Mouse (Mus musculus): Measurements from ENCODE around the gene Vps8. TPM values are rescaled to one million over a fixed set of nuclear protein-coding genes. Genes with fewer than 3 reads are reported as not detected.

Vps8 gene
- total and polyA plus RNA-seq, 3 experiments, result 26.2 to 50.1 (median 30.3) TPM

DNA sequence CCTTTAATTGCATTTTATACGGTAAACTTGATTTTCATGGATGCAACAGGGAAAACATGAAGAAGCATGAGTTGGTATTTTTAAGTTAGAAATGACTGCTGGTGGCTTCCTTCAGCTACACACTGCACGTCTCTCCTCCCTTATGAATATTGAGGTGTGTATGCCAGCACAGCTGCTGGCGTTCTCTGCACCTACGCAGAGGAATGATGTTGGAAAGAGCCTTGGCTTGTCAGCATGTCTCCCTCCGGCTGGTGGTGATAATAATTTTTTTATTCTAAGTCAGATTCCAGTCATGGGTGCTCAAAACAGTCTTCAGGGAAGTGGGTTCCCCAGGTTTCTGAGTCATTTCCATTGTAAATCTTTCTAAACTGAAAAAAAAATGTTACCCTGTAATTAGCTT is 25.5 kb downstream of the Vps8 start:
- H3K9me3 ChIP-seq (replicated peaks), result no peaks in the 10 kb centered on the region
- no peak for ATAC-seq (ENCODE audit: extremely low read depth, insufficient number of reproducible peaks, low FRiP score, poor library complexity, severe bottlenecking)
- TF ChIP-seq GATA2 (IDR thresholded peaks at IDR 0.05; ENCODE audit: borderline replicate concordance, low read depth, low read length), result no peak
- TF ChIP-seq GATA1 (IDR thresholded peaks at IDR 0.05; ENCODE audit: borderline replicate concordance, low read length), result no peak
- TF ChIP-seq TAL1 (conservative IDR thresholded peaks at IDR 0.05; ENCODE audit: low read depth, low read length), result no peak
- no peaks in the 10 kb centered on the region for H3K27me3 ChIP-seq (ENCODE audit: insufficient read depth, low read length)
- H3K4me1 ChIP-seq (ENCODE audit: insufficient read depth, low read depth, low read length), result no peaks in the 10 kb centered on the region; the same call in 1 of the 2 replicates
- peaks cover 72% of the 10 kb centered on the region for H3K36me3 ChIP-seq (replicated peaks)
- no peak overlapping the region for H3K4me3 ChIP-seq (ENCODE audit: low read depth, low read length)
- no peak for DNase-seq (ENCODE audit: low spot score)

DNA sequence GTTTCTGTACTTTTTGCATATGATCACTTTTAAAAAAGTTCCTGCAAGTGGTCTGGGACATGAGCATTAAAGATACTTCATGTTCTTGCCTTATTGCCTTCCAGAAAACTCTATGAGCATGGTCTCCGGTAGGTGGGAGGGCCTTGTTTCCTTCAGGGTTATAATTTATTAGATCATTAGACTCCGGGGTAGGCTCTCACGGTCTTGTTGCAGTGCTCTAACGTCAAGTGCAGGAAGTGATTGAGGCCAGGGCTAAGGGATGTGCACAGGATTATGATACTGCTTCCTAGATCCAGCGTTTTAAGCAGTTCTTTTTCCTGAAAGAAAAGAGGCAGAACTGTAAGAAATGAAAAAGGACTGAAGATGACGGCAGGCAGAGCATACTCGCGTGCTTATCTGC is 27.0 kb downstream of the Vps8 start:
- Histone ChIP-seq H3K9me3 (replicated peaks) (no peaks in the 10 kb centered on the region), H3K27me3 (ENCODE audit: insufficient read depth, low read length) (no peaks in the 10 kb centered on the region), H3K4me1 (ENCODE audit: insufficient read depth, low read depth, low read length) (no peaks in the 10 kb centered on the region; the same call in 1 of the 2 replicates)

DNA sequence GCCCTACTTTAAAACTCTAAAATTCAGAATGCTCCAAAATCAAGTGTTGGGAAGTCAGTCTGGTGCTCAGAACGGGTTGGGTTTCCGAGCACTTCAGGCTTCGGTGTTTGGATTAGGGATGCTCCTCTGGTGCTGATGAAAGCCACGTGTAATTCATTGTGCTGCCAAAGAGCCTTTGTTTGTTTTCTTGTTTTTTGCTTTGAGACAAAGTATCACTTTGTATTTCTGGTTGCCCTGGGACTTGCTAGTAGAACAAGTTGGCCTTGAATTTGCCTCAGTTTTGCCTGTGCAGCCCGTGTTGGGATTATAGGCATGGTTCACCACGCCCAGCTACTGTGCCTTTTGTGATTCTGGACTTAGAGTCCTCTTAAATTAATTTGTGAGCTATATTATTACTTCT is 29.7 kb downstream of the Vps8 start:
- TF ChIP-seq POLR2AphosphoS5 (IDR thresholded peaks at IDR 0.05; ENCODE audit: insufficient replicate concordance, low read depth, low read length) (no peak), GATA1 (IDR thresholded peaks at IDR 0.05; ENCODE audit: borderline replicate concordance, low read length) (no peak), TAL1 (conservative IDR thresholded peaks at IDR 0.05; ENCODE audit: low read depth, low read length) (no peak), CTCF (IDR thresholded peaks at IDR 0.05; ENCODE audit: low read depth, low read length) (no peak), GATA2 (IDR thresholded peaks at IDR 0.05; ENCODE audit: borderline replicate concordance, low read depth, low read length) (no peak)
- no peak for DNase-seq (ENCODE audit: low spot score)
- Histone ChIP-seq H3K27me3 (ENCODE audit: insufficient read depth, low read length) (no peaks in the 10 kb centered on the region), H3K4me3 (ENCODE audit: low read depth, low read length) (no peak overlapping the region), H3K9me3 (replicated peaks) (no peaks in the 10 kb centered on the region), H3K36me3 (replicated peaks) (peaks cover 67% of the 10 kb centered on the region), H3K4me1 (ENCODE audit: insufficient read depth, low read depth, low read length) (no peaks in the 10 kb centered on the region; the same call in 1 of the 2 replicates)
- no peak for ATAC-seq (ENCODE audit: extremely low read depth, insufficient number of reproducible peaks, low FRiP score, poor library complexity, severe bottlenecking)

More for the DNA sequence above, 27.0 kb downstream of the Vps8 start:
- Histone ChIP-seq H3K4me3 (ENCODE audit: low read depth, low read length) (no peak overlapping the region), H3K36me3 (replicated peaks) (peaks cover 66% of the 10 kb centered on the region)
- DNase-seq (ENCODE audit: low spot score), result no peak
- TF ChIP-seq TAL1 (conservative IDR thresholded peaks at IDR 0.05; ENCODE audit: low read depth, low read length), result no peak
- TF ChIP-seq GATA1 (IDR thresholded peaks at IDR 0.05; ENCODE audit: borderline replicate concordance, low read length), result no peak
- TF ChIP-seq GATA2 (IDR thresholded peaks at IDR 0.05; ENCODE audit: borderline replicate concordance, low read depth, low read length), result no peak
- TF ChIP-seq POLR2AphosphoS5 (IDR thresholded peaks at IDR 0.05; ENCODE audit: insufficient replicate concordance, low read depth, low read length), result no peak
- no peak for ATAC-seq (ENCODE audit: extremely low read depth, insufficient number of reproducible peaks, low FRiP score, poor library complexity, severe bottlenecking)

GRCm38 (mm10) chr16:21457639-21458369 is 34.9 kb downstream of the Vps8 start:
- no peak overlapping the region for H3K4me3 ChIP-seq (ENCODE audit: low read depth, low read length)
- DNase-seq (ENCODE audit: low spot score), result no peak
- no peak for ATAC-seq (ENCODE audit: extremely low read depth, insufficient number of reproducible peaks, low FRiP score, poor library complexity, severe bottlenecking)
- TF ChIP-seq GATA2 (IDR thresholded peaks at IDR 0.05; ENCODE audit: borderline replicate concordance, low read depth, low read length), result no peak
- TF ChIP-seq POLR2AphosphoS5 (IDR thresholded peaks at IDR 0.05; ENCODE audit: insufficient replicate concordance, low read depth, low read length), result no peak
- no peak for TF ChIP-seq TAL1 (conservative IDR thresholded peaks at IDR 0.05; ENCODE audit: low read depth, low read length)
- TF ChIP-seq GATA1 (IDR thresholded peaks at IDR 0.05; ENCODE audit: borderline replicate concordance, low read length), result no peak
- TF ChIP-seq CTCF (IDR thresholded peaks at IDR 0.05; ENCODE audit: low read depth, low read length), result no peak
- H3K27me3 ChIP-seq (ENCODE audit: insufficient read depth, low read length), result no peaks in the 10 kb centered on the region
- no peaks in the 10 kb centered on the region for H3K9me3 ChIP-seq (replicated peaks)
- no peaks in the 10 kb centered on the region; the same call in 1 of the 2 replicates for H3K4me1 ChIP-seq (ENCODE audit: insufficient read depth, low read depth, low read length)
- peaks cover 79% of the 10 kb centered on the region for H3K36me3 ChIP-seq (replicated peaks)

GRCm38 (mm10) chr16:21465868-21466267 is 43.0 kb downstream of the Vps8 start:
- H3K4me1 ChIP-seq (ENCODE audit: insufficient read depth, low read depth, low read length), result no peaks in the 10 kb centered on the region
- H3K9me3 ChIP-seq (replicated peaks), result no peaks in the 10 kb centered on the region
- ATAC-seq (ENCODE audit: extremely low read depth, insufficient number of reproducible peaks, low FRiP score, poor library complexity, severe bottlenecking) (no peak), DNase-seq (ENCODE audit: low spot score) (no peak)
- H3K36me3 ChIP-seq (replicated peaks), result peaks cover 68% of the 10 kb centered on the region
- TF ChIP-seq POLR2AphosphoS5 (IDR thresholded peaks at IDR 0.05; ENCODE audit: insufficient replicate concordance, low read depth, low read length), result no peak
- TF ChIP-seq GATA1 (IDR thresholded peaks at IDR 0.05; ENCODE audit: borderline replicate concordance, low read length), result no peak
- TF ChIP-seq GATA2 (IDR thresholded peaks at IDR 0.05; ENCODE audit: borderline replicate concordance, low read depth, low read length), result no peak
- TF ChIP-seq CTCF (IDR thresholded peaks at IDR 0.05; ENCODE audit: low read depth, low read length), result no peak
- no peak for TF ChIP-seq TAL1 (conservative IDR thresholded peaks at IDR 0.05; ENCODE audit: low read depth, low read length)
- no peaks in the 10 kb centered on the region for H3K27me3 ChIP-seq (ENCODE audit: insufficient read depth, low read length)
- no peak overlapping the region for H3K4me3 ChIP-seq (ENCODE audit: low read depth, low read length)

DNA sequence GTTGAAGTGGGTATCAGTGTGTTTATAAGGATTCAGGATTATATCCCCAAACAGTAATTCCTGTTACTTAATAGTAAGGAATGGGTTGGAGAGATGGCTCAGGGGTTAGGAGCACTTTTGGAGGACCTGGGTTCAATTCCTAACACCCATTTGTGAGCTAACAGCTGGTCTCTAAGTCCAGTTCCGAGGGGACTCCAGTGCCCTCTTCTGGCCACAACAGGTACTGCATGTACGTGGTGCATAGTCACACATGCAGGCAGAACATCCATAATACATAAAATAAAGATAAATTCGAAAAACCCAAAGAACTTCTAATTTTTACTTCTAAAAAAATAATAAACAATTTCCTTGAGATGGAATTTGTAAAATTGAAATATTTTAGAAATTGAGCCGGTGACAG is 47.5 kb downstream of the Vps8 start:
- Histone ChIP-seq H3K36me3 (replicated peaks) (peaks cover 69% of the 10 kb centered on the region), H3K4me3 (ENCODE audit: low read depth, low read length) (no peak overlapping the region), H3K9me3 (replicated peaks) (0 out of 2 replicates have a peak, but pooled peaks cover 2% of the 10 kb centered on the region), H3K27me3 (ENCODE audit: insufficient read depth, low read length) (no peaks in the 10 kb centered on the region), H3K4me1 (ENCODE audit: insufficient read depth, low read depth, low read length) (no peaks in the 10 kb centered on the region)
- no peak for TF ChIP-seq TAL1 (conservative IDR thresholded peaks at IDR 0.05; ENCODE audit: low read depth, low read length)
- TF ChIP-seq CTCF (IDR thresholded peaks at IDR 0.05; ENCODE audit: low read depth, low read length), result peak; percentile 61; the same call in 1 of the 2 replicates
- no peak for ATAC-seq (ENCODE audit: extremely low read depth, insufficient number of reproducible peaks, low FRiP score, poor library complexity, severe bottlenecking)
- no peak for DNase-seq (ENCODE audit: low spot score)
